Mouse (Mus musculus) lung, postnatal 0 days (tissue): ENCODE data around the gene Dnajb8.

Experiments
- CTCF ChIP-seq: IDR thresholded peaks from 2 replicates; pipeline ENCODE4 v1.5.1; 2016; ENCODE audit warnings: antibody characterized with exemption, mild to moderate bottlenecking
- EP300 ChIP-seq: IDR thresholded peaks from 2 replicates; pipeline ENCODE4 v1.6.1; 2016; ENCODE audit warnings: antibody characterized with exemption, mild to moderate bottlenecking, control low read depth

GRCm38 (mm10) chr6:88188148-88188547 lies 33.9 kb upstream of the Dnajb8 start:
- TF ChIP-seq EP300 = no peak
- TF ChIP-seq CTCF = no peak
